Mouse (Mus musculus) liver, embryonic 16.5 days (tissue): ENCODE results near the gene Tob2. TPM values are rescaled to one million over a fixed set of nuclear protein-coding genes. Genes with fewer than 3 reads are reported as not detected.
A peak's percentile ranks its signal among the peaks of the same experiment; 100 is the strongest.

Source experiments
- ATAC-seq: fragments of 200-750 bp; cut with Nextera tagmentation; 2 replicates; pipeline ENCODE4 v1.8.0; 2017; ENCODE audit warnings: low read depth, mild to moderate bottlenecking, moderate number of reproducible peaks, moderate library complexity
- H3K27ac ChIP-seq: fragments of 300-500 bp; sonication (generic); 2 replicates; pipeline ENCODE4 v1.5.1; 2014; ENCODE audit warnings: mild to moderate bottlenecking, low read length
- H3K27me3 ChIP-seq: fragments of 300-500 bp; sonication (generic); 2 replicates; pipeline ENCODE4 v1.6.1; 2014; ENCODE audit warnings: low read depth, low read length, mixed read lengths; ENCODE audit not compliant: control insufficient read depth, insufficient read depth
- H3K36me3 ChIP-seq: fragments of 300-500 bp; sonication (generic); 2 replicates; pipeline ENCODE4 v1.6.1; 2014; ENCODE audit warnings: mild to moderate bottlenecking; ENCODE audit not compliant: control insufficient read depth, insufficient read depth
- H3K4me1 ChIP-seq: fragments of 300-500 bp; sonication (generic); 2 replicates; pipeline ENCODE4 v1.6.1; 2014; ENCODE audit warnings: low read depth, low read length, mixed read lengths; ENCODE audit not compliant: control insufficient read depth
- H3K4me2 ChIP-seq: fragments of 300-500 bp; sonication (generic); 2 replicates; pipeline ENCODE4 v1.6.1; 2014; ENCODE audit warnings: low read depth, low read length, mixed read lengths
- H3K4me3 ChIP-seq: fragments of 300-500 bp; sonication (generic); 2 replicates; pipeline ENCODE4 v1.5.1; 2014; ENCODE audit warnings: low read depth, mild to moderate bottlenecking, low read length
- H3K9ac ChIP-seq: fragments of 300-500 bp; sonication (generic); 2 replicates; pipeline ENCODE4 v1.6.1; 2014; ENCODE audit warnings: low read depth, low read length
- H3K9me3 ChIP-seq: fragments of 300-500 bp; sonication (generic); replicated peaks from 2 replicates; pipeline ENCODE4 v1.6.1; 2016; ENCODE audit warnings: low read length; ENCODE audit not compliant: control insufficient read depth
- WGBS: fragments of 180-500 bp; shearing (Covaris S2); extraction: QIAGEN DNeasy Blood & Tissue Kit; methylation state at CpG from one replicate; pipeline ENCODE4 v1.1.7; 2014; ENCODE audit not compliant: insufficient replicate concordance; 5-methylcytosine and 5-hydroxymethylcytosine counted together
- polyA plus RNA-seq: library from polyadenylated mRNA; unstranded; fragments of >200 nt; fragmentation: Nextera tagmentation; extraction: Ambion mirVana; gene quantifications from 2 replicates; pipeline ENCODE4 v1.2.1, GENCODE M21; 2015

Tob2 gene
- polyA plus RNA-seq, result 11.7 and 14.9 TPM in 2 replicates

GRCm38 (mm10) chr15:81858517-81859329 is at the start of gene Tob2:
Gene Tob2 (minus strand): TSS chr15:81858796.
- peak within 1 kb of the TSS; percentile 95 for H3K27ac ChIP-seq
- H3K4me1 ChIP-seq, result peaks cover 30% of the 10 kb centered on the region
- H3K36me3 ChIP-seq, result no peaks in the 10 kb centered on the region
- under 1% methylated on average over 44 of the region's 44 CpGs for WGBS
- H3K9me3 ChIP-seq, result no peaks in the 10 kb centered on the region
- H3K27me3 ChIP-seq, result no peaks in the 10 kb centered on the region
- ATAC-seq, result peak; percentile 2; the same call in 1 of the 2 replicates
- H3K4me3 ChIP-seq, result peak within 1 kb of the TSS; percentile 93
- peak within 1 kb of the TSS; percentile 96 for H3K4me2 ChIP-seq
- peak within 1 kb of the TSS; percentile 93 for H3K9ac ChIP-seq

DNA sequence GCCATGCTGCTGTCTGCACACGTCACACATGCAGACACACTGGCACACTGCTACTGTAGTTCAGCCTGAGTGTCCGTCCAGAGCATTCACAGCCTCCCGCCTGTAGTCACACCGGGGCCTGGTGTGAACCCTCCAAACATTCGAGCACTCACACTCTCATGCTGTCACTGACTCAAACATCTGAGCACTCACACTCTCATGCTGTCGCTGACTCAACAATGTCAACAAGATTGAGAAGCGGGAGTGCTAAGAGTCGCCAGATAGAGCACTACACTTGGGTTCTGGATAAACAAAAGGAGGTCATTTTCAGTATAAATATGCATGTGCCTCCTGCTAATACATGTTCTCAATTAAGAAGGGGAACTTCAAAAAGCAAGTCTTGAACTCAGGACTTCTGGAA is 49.4 kb upstream of the Tob2 start:
- Histone ChIP-seq H3K4me3 (no peak overlapping the region), H3K27me3 (no peaks in the 10 kb centered on the region), H3K4me2 (no peak overlapping the region), H3K36me3 (peaks cover 41% of the 10 kb centered on the region), H3K27ac (no peak overlapping the region), H3K9ac (no peak overlapping the region), H3K9me3 (no peaks in the 10 kb centered on the region), H3K4me1 (no peaks in the 10 kb centered on the region)
- no peak for ATAC-seq
- WGBS, result 81% methylated on average over 8 of the region's 8 CpGs

DNA sequence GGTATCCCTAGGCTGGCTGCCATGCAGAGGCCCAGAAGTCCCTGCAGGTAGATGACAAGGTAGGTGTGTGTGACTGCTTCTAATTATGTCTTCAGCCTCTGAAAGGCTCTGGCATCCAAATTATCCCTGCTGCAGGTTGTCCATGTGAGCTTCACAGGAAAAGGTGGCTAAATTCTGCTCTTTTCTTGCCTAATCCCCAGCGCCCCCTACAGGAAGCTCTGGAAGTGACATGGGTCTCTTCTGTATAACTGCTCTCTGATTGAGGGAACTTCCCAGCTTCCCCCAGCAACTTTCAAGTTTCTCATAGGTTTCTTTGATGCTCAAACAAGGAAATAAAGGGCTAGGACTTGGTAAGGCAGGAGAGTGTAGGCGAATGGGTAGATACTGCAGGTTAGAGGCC is 46.3 kb upstream of the Tob2 start:
- H3K36me3 ChIP-seq, result peaks cover 42% of the 10 kb centered on the region
- H3K9ac ChIP-seq, result no peak overlapping the region
- no peaks in the 10 kb centered on the region for H3K27me3 ChIP-seq
- no peak overlapping the region for H3K4me2 ChIP-seq
- WGBS, result 22% methylated on average over 2 of the region's 2 CpGs
- no peak overlapping the region for H3K27ac ChIP-seq
- no peak overlapping the region for H3K4me3 ChIP-seq
- no peaks in the 10 kb centered on the region for H3K4me1 ChIP-seq
- no peak; the same call in 1 of the 2 replicates for ATAC-seq
- no peaks in the 10 kb centered on the region for H3K9me3 ChIP-seq

GRCm38 (mm10) chr15:81898751-81899150 is 40.2 kb upstream of the Tob2 start:
- peaks cover 20% of the 10 kb centered on the region for H3K36me3 ChIP-seq

DNA sequence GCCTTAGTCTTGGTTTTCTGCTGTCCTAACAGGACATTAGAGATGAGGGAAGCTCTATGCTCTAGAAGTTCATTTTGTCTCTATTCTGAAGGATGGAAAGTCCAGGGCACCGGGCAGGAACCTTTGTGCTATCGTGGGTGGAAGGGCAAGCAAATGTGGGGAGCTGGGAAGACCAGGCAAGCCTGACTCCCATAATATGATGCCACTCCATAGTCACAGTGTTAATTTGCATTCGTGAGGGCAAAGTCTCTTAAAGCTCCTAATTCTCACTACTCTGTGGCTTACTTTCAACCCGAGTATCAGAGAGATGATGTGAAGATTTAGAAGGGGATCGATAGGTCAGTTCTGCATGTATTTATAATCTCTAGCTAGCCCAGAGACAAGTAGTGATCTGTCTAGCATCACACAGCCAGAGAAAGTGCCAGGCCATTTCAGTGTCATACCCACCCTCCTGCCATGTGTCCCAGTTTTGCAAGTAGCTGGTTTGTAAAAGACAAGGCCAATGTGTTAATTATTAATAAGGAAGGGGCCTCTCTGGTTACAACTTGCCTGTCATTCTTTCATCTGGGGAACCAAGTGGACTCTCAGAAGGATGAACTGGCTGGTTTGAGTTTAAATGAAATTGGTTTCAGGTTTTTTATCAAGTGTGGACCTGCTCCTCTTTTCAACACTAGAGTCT is 39.1 kb upstream of the Tob2 start:
- ATAC-seq, result peak; percentile 75
- Histone ChIP-seq H3K9ac (no peak overlapping the region), H3K4me2 (no peak overlapping the region), H3K4me1 (peaks cover 3% of the 10 kb centered on the region; the same call in 1 of the 2 replicates), H3K36me3 (peaks cover 17% of the 10 kb centered on the region), H3K27ac (peak overlapping the region; percentile 48), H3K4me3 (no peak overlapping the region), H3K27me3 (no peaks in the 10 kb centered on the region), H3K9me3 (no peaks in the 10 kb centered on the region)
- 71% methylated on average over 5 of the region's 5 CpGs for WGBS

More at GRCm38 (mm10) chr15:81898751-81899150, 40.2 kb upstream of the Tob2 start:
- no peaks in the 10 kb centered on the region for H3K9me3 ChIP-seq
- no peaks in the 10 kb centered on the region for H3K27me3 ChIP-seq
- H3K9ac ChIP-seq, result no peak overlapping the region
- no peak overlapping the region for H3K4me3 ChIP-seq
- 0 out of 2 replicates have a peak overlapping the region, but pooled peaks have one; percentile 16 for H3K27ac ChIP-seq
- H3K4me1 ChIP-seq, result peaks cover 3% of the 10 kb centered on the region; the same call in 1 of the 2 replicates
- ATAC-seq, result no peak
- no peak overlapping the region for H3K4me2 ChIP-seq
- 82% methylated on average over 2 of the region's 2 CpGs for WGBS

- Histone ChIP-seq H3K9ac (no peak overlapping the region), H3K27ac (no peak overlapping the region), H3K27me3 (no peaks in the 10 kb centered on the region), H3K36me3 (peaks cover 15% of the 10 kb centered on the region), H3K4me2 (no peak overlapping the region), H3K9me3 (no peaks in the 10 kb centered on the region), H3K4me3 (no peak overlapping the region), H3K4me1 (peaks cover 16% of the 10 kb centered on the region)
- no peak for ATAC-seq
- WGBS, result 75% methylated on average over 2 of the region's 2 CpGs
Observed at GRCm38 (mm10) chr15:81896407-81896806, 37.8 kb upstream of the Tob2 start.

GRCm38 (mm10) chr15:81894002-81894401 is 35.4 kb upstream of the Tob2 start:
- no peak for ATAC-seq
- WGBS, result 71% methylated on average over 1 of the region's 1 CpGs
- Histone ChIP-seq H3K27ac (no peak overlapping the region), H3K9me3 (no peaks in the 10 kb centered on the region), H3K27me3 (no peaks in the 10 kb centered on the region), H3K4me1 (peaks cover 28% of the 10 kb centered on the region), H3K36me3 (peaks cover 17% of the 10 kb centered on the region), H3K4me2 (no peak overlapping the region), H3K9ac (no peak overlapping the region), H3K4me3 (no peak overlapping the region)

DNA sequence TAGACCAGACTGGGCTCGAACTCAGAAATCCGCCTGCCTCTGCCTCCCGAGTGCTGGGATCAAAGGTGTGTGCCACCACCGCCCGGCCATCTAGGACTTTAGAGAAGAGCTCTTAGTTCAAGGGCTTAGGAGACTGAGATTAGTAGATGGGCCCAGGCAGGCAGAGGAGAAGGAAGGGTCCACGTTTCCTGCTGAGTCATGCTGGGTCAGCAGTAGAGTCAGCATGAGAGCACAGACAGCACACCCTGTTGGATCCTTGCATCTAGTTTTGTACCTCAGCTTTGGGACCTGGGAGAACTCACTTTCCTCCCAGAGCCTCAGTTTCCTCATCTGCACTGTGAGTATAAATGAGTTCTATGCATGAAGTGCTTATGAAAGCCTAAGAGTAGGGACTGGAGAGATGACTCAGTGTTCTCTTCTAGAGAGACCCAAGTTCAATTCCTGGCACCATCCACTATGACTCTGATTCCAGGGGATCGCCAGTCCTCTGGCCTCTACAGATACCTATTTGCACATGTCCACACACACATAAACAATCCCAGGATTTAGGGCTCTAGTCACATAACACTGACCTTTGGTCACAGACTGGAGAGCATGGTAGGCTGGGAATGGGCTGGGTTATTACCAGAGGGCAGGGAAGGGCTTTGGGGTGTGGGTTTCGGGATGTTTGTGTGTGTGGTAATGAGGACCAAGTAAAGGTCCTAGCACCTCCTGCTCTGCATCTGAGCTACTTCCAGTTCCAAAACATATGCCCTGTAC is 33.4 kb upstream of the Tob2 start:
- H3K4me1 ChIP-seq, result peaks cover 26% of the 10 kb centered on the region
- H3K36me3 ChIP-seq, result peaks cover 14% of the 10 kb centered on the region
- H3K27me3 ChIP-seq, result no peaks in the 10 kb centered on the region
- H3K9ac ChIP-seq, result peak overlapping the region; percentile 14; the same call in 1 of the 2 replicates
- ATAC-seq, result peak; percentile 93
- peak overlapping the region; percentile 38 for H3K4me2 ChIP-seq
- WGBS, result 66% methylated on average over 8 of the region's 8 CpGs
- H3K4me3 ChIP-seq, result no peak overlapping the region
- no peaks in the 10 kb centered on the region for H3K9me3 ChIP-seq
- peak overlapping the region; percentile 86 for H3K27ac ChIP-seq
